Mouse (Mus musculus) liver, embryonic 15.5 days (tissue): Measurements from ENCODE around the gene Plk2. TPM values are rescaled to one million over a fixed set of nuclear protein-coding genes. Genes with fewer than 3 reads are reported as not detected.

Source experiments
- ATAC-seq: fragments of 200-750 bp; cut with Nextera tagmentation; 2 replicates; pipeline ENCODE4 v1.8.0; 2017; ENCODE audit warnings: moderate number of reproducible peaks, mild to moderate bottlenecking, moderate library complexity; ENCODE audit not compliant: insufficient read depth
- H3K27ac ChIP-seq: fragments of 300-500 bp; sonication (generic); replicated peaks from 2 replicates; pipeline ENCODE4 v1.5.1; 2015; ENCODE audit warnings: mild to moderate bottlenecking, inconsistent platforms
- H3K27me3 ChIP-seq: fragments of 300-500 bp; sonication (generic); 2 replicates; pipeline ENCODE4 v1.6.1; 2015; ENCODE audit warnings: mild to moderate bottlenecking, inconsistent platforms
- H3K36me3 ChIP-seq: fragments of 300-500 bp; sonication (generic); replicated peaks from 2 replicates; pipeline ENCODE4 v1.6.1; 2015; ENCODE audit warnings: moderate library complexity, mild to moderate bottlenecking, inconsistent platforms
- H3K4me1 ChIP-seq: fragments of 300-500 bp; sonication (generic); replicated peaks from 2 replicates; pipeline ENCODE4 v1.6.1; 2015; ENCODE audit warnings: inconsistent platforms
- H3K4me2 ChIP-seq: fragments of 300-500 bp; sonication (generic); 2 replicates; pipeline ENCODE4 v1.6.1; 2015; ENCODE audit warnings: moderate library complexity, mild to moderate bottlenecking, inconsistent platforms
- H3K4me3 ChIP-seq: fragments of 300-500 bp; sonication (generic); replicated peaks from 2 replicates; pipeline ENCODE4 v1.5.1; 2015; ENCODE audit warnings: mild to moderate bottlenecking, inconsistent platforms
- H3K9ac ChIP-seq: fragments of 300-500 bp; sonication (generic); 2 replicates; pipeline ENCODE4 v1.6.1; 2015; ENCODE audit warnings: moderate library complexity, mild to moderate bottlenecking, inconsistent platforms
- H3K9me3 ChIP-seq: fragments of 300-500 bp; sonication (generic); replicated peaks from 2 replicates; pipeline ENCODE4 v1.6.1; 2016; ENCODE audit warnings: inconsistent platforms
- WGBS: fragments of 180-500 bp; shearing (Covaris S2); methylation state at CpG from one replicate; pipeline ENCODE4 v1.1.7; 2015; ENCODE audit warnings: mixed read lengths; ENCODE audit not compliant: insufficient replicate concordance; 5-methylcytosine and 5-hydroxymethylcytosine counted together
- polyA plus RNA-seq: library from polyadenylated mRNA; unstranded; fragments of >200 nt; fragmentation: Nextera tagmentation; extraction: Ambion mirVana; gene quantifications from 2 replicates; pipeline ENCODE4 v1.2.1, GENCODE M21; 2015

Plk2 gene
- polyA plus RNA-seq, 1 experiment from 2014 or later, result 8.2 TPM

DNA sequence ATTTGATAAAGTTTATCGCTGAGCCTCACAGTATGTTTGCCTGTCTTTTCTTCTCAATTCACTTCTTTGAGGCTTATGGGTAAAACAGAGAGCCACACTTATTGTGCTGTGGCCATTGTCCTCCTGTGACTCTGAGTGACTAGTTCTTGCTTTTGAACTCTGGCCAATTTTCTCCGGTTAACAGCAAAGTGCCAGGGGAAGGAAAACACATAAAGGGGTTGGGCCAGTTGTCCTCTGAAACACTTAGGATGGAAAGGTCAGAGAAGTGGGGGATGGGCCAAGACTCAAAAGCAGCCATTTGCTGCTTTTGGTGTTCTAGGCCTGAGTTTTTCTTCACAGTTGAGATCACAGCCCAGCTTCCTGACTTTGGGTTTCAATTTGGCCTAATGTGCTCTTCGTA lies 50.0 kb downstream of the Plk2 start:
- Histone ChIP-seq H3K4me3 (no peak overlapping the region), H3K9ac (no peak overlapping the region), H3K9me3 (no peaks in the 10 kb centered on the region), H3K4me2 (no peak overlapping the region), H3K36me3 (no peaks in the 10 kb centered on the region), H3K27me3 (no peaks in the 10 kb centered on the region), H3K4me1 (0 out of 2 replicates have a peak, but pooled peaks cover 4% of the 10 kb centered on the region), H3K27ac (no peak overlapping the region)
- ATAC-seq, result no peak
- 58% methylated on average over 3 of the region's 3 CpGs for WGBS

DNA sequence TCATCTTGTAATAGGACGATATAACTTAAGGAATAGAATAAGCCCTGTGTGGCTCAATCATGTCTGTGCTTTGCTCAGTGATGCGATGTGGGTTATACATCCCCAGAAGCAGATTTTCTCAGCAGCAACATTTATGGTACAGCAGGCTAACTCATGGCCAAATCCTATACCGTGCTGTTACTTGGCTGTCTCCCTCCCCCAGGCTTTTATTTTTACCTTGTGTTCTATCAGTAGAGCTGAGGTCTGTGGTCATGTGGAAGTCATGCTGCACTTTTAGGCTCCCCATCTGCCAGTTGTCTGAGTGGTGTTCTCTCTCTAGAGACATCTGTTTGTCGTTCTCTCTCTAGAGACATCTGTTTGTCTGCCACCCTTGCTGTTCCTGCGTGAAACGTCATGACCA lies 51.6 kb downstream of the Plk2 start:
- no peak overlapping the region for H3K27ac ChIP-seq
- no peaks in the 10 kb centered on the region for H3K27me3 ChIP-seq
- H3K4me1 ChIP-seq, result 0 out of 2 replicates have a peak, but pooled peaks cover 4% of the 10 kb centered on the region
- H3K4me3 ChIP-seq, result no peak overlapping the region
- 73% methylated on average over 6 of the region's 6 CpGs for WGBS
- no peak overlapping the region for H3K9ac ChIP-seq
- no peaks in the 10 kb centered on the region for H3K36me3 ChIP-seq
- no peak for ATAC-seq
- H3K9me3 ChIP-seq, result no peaks in the 10 kb centered on the region
- no peak overlapping the region for H3K4me2 ChIP-seq

DNA sequence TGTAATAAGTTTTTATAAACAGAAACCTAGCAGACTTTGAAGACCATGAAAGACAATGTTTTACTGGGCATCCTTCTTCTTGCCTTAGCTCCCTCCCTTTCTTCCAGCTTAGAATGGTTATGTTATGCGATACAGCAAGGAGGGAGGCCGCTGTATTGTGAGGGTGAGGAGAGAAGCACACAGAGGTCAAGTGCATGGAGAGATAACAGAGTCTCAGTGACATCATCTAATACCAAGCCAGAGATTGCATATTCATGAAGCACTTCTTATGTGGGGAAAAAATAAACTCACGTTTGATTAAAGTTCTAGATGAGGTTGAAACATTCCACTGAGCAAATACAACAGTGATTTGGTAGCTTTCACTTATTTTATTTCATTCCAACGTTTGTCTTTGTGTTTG lies 55.2 kb downstream of the Plk2 start:
- Histone ChIP-seq H3K9ac (no peak overlapping the region), H3K4me2 (no peak overlapping the region), H3K27me3 (no peaks in the 10 kb centered on the region), H3K9me3 (no peaks in the 10 kb centered on the region), H3K4me1 (0 out of 2 replicates have a peak, but pooled peaks cover 3% of the 10 kb centered on the region), H3K4me3 (no peak overlapping the region), H3K27ac (no peak overlapping the region), H3K36me3 (no peaks in the 10 kb centered on the region)
- WGBS, result 51% methylated on average over 4 of the region's 4 CpGs
- ATAC-seq, result no peak

Other genes starting within 250 kb of the Plk2 start
- 0.05 and 0.08 TPM in 2 replicates for gene Rab3c, start 114.0 kb upstream of the Plk2 start, polyA plus RNA-seq
- gene Gapt, start 37.8 kb upstream of the Plk2 start, polyA plus RNA-seq, result 3.0 and 3.3 TPM in 2 replicates